Mouse (Mus musculus) cortical plate, adult 2 months (tissue): ENCODE results near the gene Cntf.

Experiments
- CTCF ChIP-seq: fragments of 200-500 bp; IDR thresholded peaks from 2 replicates; pipeline ENCODE4 v1.5.1; 2011; ENCODE audit warnings: mild to moderate bottlenecking, control low read depth, low read length; ENCODE audit not compliant: insufficient read depth; ENCODE audit errors: extremely low read depth
- POLR2A ChIP-seq: fragments of 200-500 bp; IDR thresholded peaks from 2 replicates; pipeline ENCODE4 v1.6.1; 2011; ENCODE audit warnings: mild to moderate bottlenecking, low read length, control low read depth; ENCODE audit not compliant: insufficient read depth; ENCODE audit errors: extremely low read depth

DNA sequence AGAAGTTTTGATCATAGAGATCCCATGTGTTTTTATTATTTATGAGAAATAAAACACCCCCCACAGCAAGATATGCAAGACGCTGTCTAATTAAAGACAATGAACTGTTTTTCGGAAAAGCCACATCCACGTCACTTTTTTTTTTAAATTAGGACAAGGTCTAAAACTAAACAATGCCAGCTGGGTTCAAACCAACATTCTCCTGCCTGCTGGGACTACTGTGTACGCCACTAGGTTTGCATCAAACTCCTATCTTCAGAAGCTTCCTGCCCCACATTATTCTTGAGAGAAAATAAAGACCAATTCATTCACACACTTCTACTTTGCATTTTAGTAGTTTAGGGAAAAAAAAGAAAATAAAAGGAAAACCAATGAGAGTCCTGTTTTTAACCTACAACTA lies 22.3 kb upstream of the Cntf start:
- TF ChIP-seq CTCF = no peak
- TF ChIP-seq POLR2A = no peak
